Mouse (Mus musculus) kidney, adult 2 months (tissue): ENCODE results near the gene Cxcr5. TPM values are rescaled to one million over a fixed set of nuclear protein-coding genes. Genes with fewer than 3 reads are reported as not detected.

Experiments used
- DNase-seq: peaks from one replicate; pipeline ENCODE4 v3.0.0; 2021
- H3K27ac ChIP-seq: fragments of 200-500 bp; 2 replicates; pipeline ENCODE4 v1.5.1; 2012; ENCODE audit warnings: low read depth, low read length, control low read depth, inconsistent platforms; ENCODE audit not compliant: insufficient read depth
- H3K27me3 ChIP-seq: fragments of 200-500 bp; replicated peaks from 2 replicates; pipeline ENCODE4 v1.6.1; 2012; ENCODE audit warnings: mild to moderate bottlenecking, moderate library complexity, low read length, inconsistent platforms; ENCODE audit not compliant: control insufficient read depth, insufficient read depth
- H3K36me3 ChIP-seq: fragments of 200-500 bp; 2 replicates; pipeline ENCODE4 v1.6.1; 2012; ENCODE audit warnings: mild to moderate bottlenecking, moderate library complexity, low read length, inconsistent platforms; ENCODE audit not compliant: control insufficient read depth, insufficient read depth
- H3K4me1 ChIP-seq: fragments of 200-500 bp; 2 replicates; pipeline ENCODE4 v1.6.1; 2011; ENCODE audit warnings: low read length; ENCODE audit not compliant: control insufficient read depth, insufficient read depth
- H3K4me3 ChIP-seq: fragments of 200-500 bp; 2 replicates; pipeline ENCODE4 v1.5.1; 2011; ENCODE audit warnings: mild to moderate bottlenecking, low read depth, low read length, control low read depth; ENCODE audit not compliant: insufficient read depth
- CTCF ChIP-seq: fragments of 200-500 bp; conservative IDR thresholded peaks from 2 replicates; pipeline ENCODE4 v1.5.1; 2011; ENCODE audit warnings: low read depth, mild to moderate bottlenecking, control low read depth, low read length, moderate library complexity, mixed read lengths; ENCODE audit not compliant: insufficient read depth, insufficient read length
- POLR2A ChIP-seq: fragments of 200-500 bp; IDR thresholded peaks from one replicate; pipeline ENCODE4 v1.6.1; 2011; ENCODE audit warnings: low read depth, low read length, control low read depth
- WGBS: fragments of 180-500 bp; shearing (Covaris S2); methylation state at CpG from one replicate; pipeline ENCODE4 v1.1.7; 2018; 5-methylcytosine and 5-hydroxymethylcytosine counted together
- polyA plus RNA-seq: library from polyadenylated mRNA; depleted of rRNA; stranded (reverse); fragments of >200 nt; gene quantifications from 2 replicates; pipeline ENCODE4 v1.2.3, GENCODE M21; 2012

Cxcr5 gene
- polyA plus RNA-seq, 1 experiment = 4.0 TPM

- TF ChIP-seq POLR2A (no peak), CTCF (no peak)
- peak; percentile 88 for DNase-seq
- peak overlapping the region; percentile 72 for H3K4me3 ChIP-seq
- H3K27me3 ChIP-seq = no peaks in the 10 kb centered on the region
- H3K27ac ChIP-seq = peak overlapping the region; percentile 92
- H3K4me1 ChIP-seq = peaks cover 57% of the 10 kb centered on the region
- no peaks in the 10 kb centered on the region for H3K36me3 ChIP-seq
- WGBS = 12% methylated on average over 3 of the region's 3 CpGs
These were observed 75.3 kb downstream of the Cxcr5 start for GRCm38 (mm10) chr9:44486335-44486734.

GRCm38 (mm10) chr9:44485516-44486161 is 76.0 kb downstream of the Cxcr5 start:
- peaks cover 51% of the 10 kb centered on the region for H3K4me1 ChIP-seq
- H3K4me3 ChIP-seq = peak overlapping the region; percentile 72
- 13% methylated on average over 14 of the region's 14 CpGs for WGBS
- no peaks in the 10 kb centered on the region for H3K36me3 ChIP-seq
- peak overlapping the region; percentile 77 for H3K27ac ChIP-seq
- no peaks in the 10 kb centered on the region for H3K27me3 ChIP-seq
- peak; percentile 73 for DNase-seq
- no peak for TF ChIP-seq POLR2A
- TF ChIP-seq CTCF = no peak

GRCm38 (mm10) chr9:44485105-44485515 is 76.6 kb downstream of the Cxcr5 start:
- peak; percentile 74 for DNase-seq
- peak overlapping the region; percentile 72 for H3K4me3 ChIP-seq
- no peak for TF ChIP-seq CTCF
- TF ChIP-seq POLR2A = no peak

GRCm38 (mm10) chr9:44484311-44485104 is 77.2 kb downstream of the Cxcr5 start:
- Histone ChIP-seq H3K4me3 (peak overlapping the region; percentile 72), H3K36me3 (no peaks in the 10 kb centered on the region), H3K27me3 (no peaks in the 10 kb centered on the region), H3K4me1 (peaks cover 40% of the 10 kb centered on the region), H3K27ac (peak overlapping the region; percentile 77)
- WGBS = 8% methylated on average over 7 of the region's 7 CpGs
- no peak for TF ChIP-seq CTCF
- no peak for TF ChIP-seq POLR2A
- peak; percentile 37 for DNase-seq

More at GRCm38 (mm10) chr9:44485105-44485515, 76.6 kb downstream of the Cxcr5 start:
- H3K4me1 ChIP-seq = peaks cover 46% of the 10 kb centered on the region
- no peaks in the 10 kb centered on the region for H3K27me3 ChIP-seq
- H3K27ac ChIP-seq = peak overlapping the region; percentile 77
- 16% methylated on average over 6 of the region's 6 CpGs for WGBS
- no peaks in the 10 kb centered on the region for H3K36me3 ChIP-seq

- under 1% methylated on average over 12 of the region's 12 CpGs for WGBS
- Histone ChIP-seq H3K4me1 (peaks cover 39% of the 10 kb centered on the region), H3K27me3 (no peaks in the 10 kb centered on the region), H3K27ac (peak overlapping the region; percentile 77), H3K4me3 (peak overlapping the region; percentile 72), H3K36me3 (no peaks in the 10 kb centered on the region)
- peak; percentile 86 for DNase-seq
- TF ChIP-seq POLR2A (no peak), CTCF (no peak)
These were observed 78.1 kb downstream of the Cxcr5 start for GRCm38 (mm10) chr9:44483510-44484044.

- Histone ChIP-seq H3K36me3 (no peaks in the 10 kb centered on the region), H3K4me1 (peaks cover 34% of the 10 kb centered on the region), H3K27ac (peak overlapping the region; percentile 77), H3K27me3 (no peaks in the 10 kb centered on the region), H3K4me3 (peak overlapping the region; percentile 72)
- under 1% methylated on average over 39 of the region's 39 CpGs for WGBS
- TF ChIP-seq POLR2A (no peak), CTCF (no peak)
- peak; percentile 40 for DNase-seq
These were observed 78.6 kb downstream of the Cxcr5 start for GRCm38 (mm10) chr9:44483041-44483509.

- H3K4me3 ChIP-seq = peak within 1 kb of the TSS; percentile 72
- no peaks in the 10 kb centered on the region for H3K27me3 ChIP-seq
- peak; percentile 96 for DNase-seq
- 1% methylated on average over 29 of the region's 31 CpGs for WGBS
- H3K27ac ChIP-seq = peak within 1 kb of the TSS; percentile 77
- TF ChIP-seq CTCF (peak; percentile 61), POLR2A (peak; percentile 82)
- no peaks in the 10 kb centered on the region for H3K36me3 ChIP-seq
- peaks cover 30% of the 10 kb centered on the region for H3K4me1 ChIP-seq
These were observed 79.1 kb downstream of the Cxcr5 start, which contains the start of gene Bcl9l for GRCm38 (mm10) chr9:44482552-44482951. Bcl9l (plus strand) TSS chr9:44482825.
